Mouse (Mus musculus) heart, embryonic 10.5 days (tissue): ENCODE data around the gene Lrrc34. TPM values are rescaled to one million over a fixed set of nuclear protein-coding genes. Genes with fewer than 3 reads are reported as not detected.

Experiments
- DNase-seq: peaks from one replicate; pipeline ENCODE4 v3.0.0-alpha.2; 2017; ENCODE audit warnings: low spot score
- H3K27ac ChIP-seq: fragments of 300-500 bp; sonication (generic); 2 replicates; pipeline ENCODE4 v1.5.1; 2016; ENCODE audit warnings: mild to moderate bottlenecking
- H3K27me3 ChIP-seq: fragments of 300-500 bp; sonication (generic); 2 replicates; pipeline ENCODE4 v1.6.1; 2016; ENCODE audit warnings: mild to moderate bottlenecking; ENCODE audit not compliant: poor library complexity, insufficient read depth, severe bottlenecking
- H3K36me3 ChIP-seq: fragments of 300-500 bp; sonication (generic); 2 replicates; pipeline ENCODE4 v1.6.1; 2016; ENCODE audit warnings: mild to moderate bottlenecking, moderate library complexity
- H3K4me1 ChIP-seq: fragments of 300-500 bp; sonication (generic); 2 replicates; pipeline ENCODE4 v1.6.1; 2016; ENCODE audit warnings: mild to moderate bottlenecking
- H3K4me3 ChIP-seq: fragments of 300-500 bp; sonication (generic); 2 replicates; pipeline ENCODE4 v1.5.1; 2016; ENCODE audit warnings: mild to moderate bottlenecking, moderate library complexity
- H3K9me3 ChIP-seq: fragments of 300-500 bp; sonication (generic); 2 replicates; pipeline ENCODE4 v1.6.1; 2016; ENCODE audit warnings: mild to moderate bottlenecking, moderate library complexity
- WGBS: fragments of 180-500 bp; shearing (Covaris S2); methylation state at CpG from one replicate; pipeline ENCODE4 v1.1.7; 2016; 5-methylcytosine and 5-hydroxymethylcytosine counted together
- polyA plus RNA-seq: library from polyadenylated mRNA; unstranded; fragments of >200 nt; fragmentation: Nextera tagmentation; extraction: Ambion mirVana; gene quantifications from 2 replicates; pipeline ENCODE4 v1.2.1, GENCODE M21; 2016

The Lrrc34 gene
- polyA plus RNA-seq, 1 experiment from 2014 or later = 1.5 TPM

DNA sequence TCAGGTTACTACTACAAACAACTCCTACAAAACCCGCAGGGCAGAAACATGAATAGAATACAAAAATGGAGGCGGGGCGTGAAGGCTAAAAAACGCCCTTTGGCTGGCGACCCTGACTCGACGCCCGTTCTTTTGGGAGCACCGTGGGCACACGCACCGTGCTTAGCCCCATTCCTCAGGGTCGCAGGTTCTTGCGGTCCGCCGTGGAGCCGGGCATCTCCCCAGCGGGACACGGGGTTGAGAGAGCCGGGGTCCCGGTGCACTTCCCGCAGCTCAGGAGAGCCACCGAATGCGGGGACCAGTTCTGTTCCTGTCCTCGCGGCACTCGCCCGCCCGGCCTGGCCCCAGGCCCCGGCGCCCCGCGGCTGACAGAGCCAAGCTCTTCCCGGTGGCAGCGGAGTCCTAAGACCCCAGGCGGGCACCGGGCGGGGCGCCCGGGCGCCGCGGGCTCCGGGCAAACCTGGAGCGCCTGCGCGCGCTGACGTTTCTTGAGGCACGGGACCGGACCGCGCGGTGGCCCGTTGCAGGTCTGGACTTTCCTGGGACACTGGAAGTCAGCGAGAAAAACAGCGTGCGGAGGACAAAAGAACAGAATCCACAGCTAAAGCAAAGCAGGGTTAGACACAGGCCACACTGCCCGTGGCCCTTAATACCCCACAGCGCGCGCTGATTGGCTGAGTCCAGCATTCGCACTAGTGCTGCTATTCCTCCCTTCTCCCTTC lies 52.4 kb downstream of the Lrrc34 start:
- Histone ChIP-seq H3K4me3 (peak overlapping the region; percentile 85), H3K9me3 (no peaks in the 10 kb centered on the region), H3K4me1 (peaks cover 8% of the 10 kb centered on the region), H3K27ac (peak overlapping the region; percentile 91), H3K27me3 (peaks cover 19% of the 10 kb centered on the region), H3K36me3 (no peaks in the 10 kb centered on the region)
- peak; percentile 76 for DNase-seq
- WGBS = under 1% methylated on average over 62 of the region's 62 CpGs

GRCm38 (mm10) chr3:30593719-30594485 lies 53.8 kb downstream of the Lrrc34 start:
- WGBS = 69% methylated on average over 4 of the region's 4 CpGs
- Histone ChIP-seq H3K9me3 (no peaks in the 10 kb centered on the region), H3K4me3 (no peak overlapping the region), H3K27ac (no peak overlapping the region), H3K27me3 (peaks cover 19% of the 10 kb centered on the region), H3K36me3 (no peaks in the 10 kb centered on the region), H3K4me1 (peaks cover 3% of the 10 kb centered on the region; the same call in 1 of the 2 replicates)
- no peak for DNase-seq

DNA sequence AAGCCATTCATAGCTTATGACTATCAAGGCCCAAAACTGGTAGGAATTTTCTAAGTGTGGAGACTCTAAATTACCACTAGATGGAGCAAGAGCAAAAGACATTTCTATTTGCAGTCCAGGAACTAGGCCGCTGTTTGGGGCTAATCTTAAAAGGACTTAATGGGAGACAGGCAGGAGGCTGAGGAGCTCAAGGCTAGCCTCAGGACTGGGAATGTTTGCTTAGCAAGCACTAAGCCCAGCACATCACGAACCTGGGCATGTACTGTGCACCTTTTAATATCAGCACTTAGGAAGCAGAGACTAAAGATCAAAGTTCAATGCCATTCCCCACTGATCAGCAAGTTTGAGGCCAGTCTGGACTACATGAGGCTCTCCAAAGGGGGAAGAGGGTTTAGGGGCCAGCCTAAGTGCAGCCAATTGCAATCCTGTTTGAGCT lies 55.2 kb downstream of the Lrrc34 start:
- Histone ChIP-seq H3K36me3 (no peaks in the 10 kb centered on the region), H3K4me3 (no peak overlapping the region), H3K9me3 (no peaks in the 10 kb centered on the region), H3K27ac (no peak overlapping the region), H3K4me1 (peaks cover 3% of the 10 kb centered on the region; the same call in 1 of the 2 replicates), H3K27me3 (peaks cover 8% of the 10 kb centered on the region; the same call in 1 of the 2 replicates)
- WGBS = 1% methylated on average over 2 of the region's 2 CpGs
- no peak for DNase-seq

DNA sequence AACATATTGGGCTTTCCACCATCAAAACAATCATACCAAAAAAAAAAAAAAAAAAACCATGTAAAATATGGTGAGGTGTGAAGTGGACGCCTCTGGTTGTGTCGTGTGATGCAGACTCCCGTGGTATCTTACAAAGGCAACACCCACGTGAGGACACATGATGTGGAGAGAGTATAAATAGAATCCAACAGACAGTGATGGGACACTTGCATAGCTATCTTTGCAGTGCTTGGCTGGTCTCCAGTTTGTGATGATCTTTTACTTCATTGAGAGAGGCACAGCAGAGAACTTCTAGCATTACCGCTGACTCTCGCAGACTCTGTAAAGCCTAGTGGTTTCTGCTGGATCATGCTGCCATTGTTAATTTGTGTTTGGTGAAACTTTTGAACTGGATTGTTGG lies 58.8 kb downstream of the Lrrc34 start:
- Histone ChIP-seq H3K4me1 (no peaks in the 10 kb centered on the region), H3K27me3 (no peaks in the 10 kb centered on the region), H3K9me3 (no peaks in the 10 kb centered on the region), H3K27ac (no peak overlapping the region), H3K4me3 (no peak overlapping the region), H3K36me3 (no peaks in the 10 kb centered on the region)
- no peak for DNase-seq
- WGBS = 65% methylated on average over 6 of the region's 6 CpGs

Other genes starting within 250 kb of the Lrrc34 start
- gene Mecom, start 99.9 kb downstream of the Lrrc34 start, polyA plus RNA-seq = 28.4 and 40.3 TPM in 2 replicates
- gene Actrt3, start 47.9 kb downstream of the Lrrc34 start, polyA plus RNA-seq = 0.07 TPM in 1 of 2 replicates, not detected in the other
- 24.9 and 25.6 TPM in 2 replicates for gene Mynn, start 45.8 kb downstream of the Lrrc34 start, polyA plus RNA-seq
- not detected in 2 replicates for gene Lrriq4, start 3.4 kb downstream of the Lrrc34 start, polyA plus RNA-seq
- gene Lrrc31, start 52.0 kb upstream of the Lrrc34 start, polyA plus RNA-seq = not detected in 2 replicates
- not detected in 2 replicates for gene Samd7, start 98.4 kb upstream of the Lrrc34 start, polyA plus RNA-seq
- gene Sec62, start 145.0 kb upstream of the Lrrc34 start, polyA plus RNA-seq = 39.4 and 47.6 TPM in 2 replicates
- 0.33 and 0.51 TPM in 2 replicates for gene Gpr160, start 208.1 kb upstream of the Lrrc34 start, polyA plus RNA-seq